Mouse (Mus musculus): ENCODE data around the gene Psmc2. TPM values are rescaled to one million over a fixed set of nuclear protein-coding genes. Genes with fewer than 3 reads are reported as not detected.

The Psmc2 gene
- total and polyA plus RNA-seq, 3 experiments, result 297 to 356 (median 316) TPM

DNA sequence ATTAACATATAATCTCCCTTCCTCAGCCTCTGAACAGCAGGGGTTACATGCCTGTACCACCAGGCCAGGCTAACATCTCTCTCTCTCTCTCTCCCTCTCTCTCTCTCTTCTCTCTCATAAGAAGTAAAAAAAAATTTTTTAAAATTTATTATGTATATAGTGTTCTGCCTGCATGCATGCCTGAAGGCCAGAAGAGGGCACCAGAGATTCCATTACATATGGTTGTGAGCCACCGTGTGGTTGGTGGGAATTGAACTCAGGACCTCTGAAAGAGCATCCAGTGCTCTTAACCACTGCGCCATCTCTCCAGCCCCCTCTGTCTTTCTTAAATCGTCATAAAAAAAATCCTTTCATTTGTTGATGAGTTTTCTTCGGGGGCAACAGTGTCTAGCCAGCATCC is 59.6 kb downstream of the Psmc2 start:
- Histone ChIP-seq H3K79me2 (ENCODE audit: control insufficient read depth, insufficient read depth, low read length, poor library complexity) (no peaks in the 10 kb centered on the region), H3K9ac (ENCODE audit: control insufficient read depth, low read depth, low read length, poor library complexity, severe bottlenecking) (no peak overlapping the region), H3K27me3 (ENCODE audit: control insufficient read depth in 1 of 2, insufficient read depth in 2 of 2, low read length in 2 of 2) (no peaks in the 10 kb centered on the region; a peak in 2 of 4 replicates), H3K4me3 (ENCODE audit: control insufficient read depth in 1 of 2, insufficient read depth in 1 of 2, low read depth in 2 of 2, low read length in 2 of 2) (no peak overlapping the region), H3K36me3 (ENCODE audit: control insufficient read depth in 1 of 2, insufficient read depth in 2 of 2, low read length in 2 of 2) (no peaks in the 10 kb centered on the region), H3K9me3 (replicated peaks; ENCODE audit: insufficient read depth, low read length) (no peaks in the 10 kb centered on the region), H3K27ac (ENCODE audit: control insufficient read depth, low read depth, low read length) (no peak overlapping the region), H3K4me1 (ENCODE audit: control insufficient read depth in 1 of 2, insufficient read depth in 2 of 2, low read length in 2 of 2) (0 out of 4 replicates have a peak, but pooled peaks cover 0 to 7% of the 10 kb centered on the region in 2 experiments)
- TF ChIP-seq ZNF384 (IDR thresholded peaks at IDR 0.05; ENCODE audit: low read depth, low read length) (peak; percentile 85), JUND (IDR thresholded peaks at IDR 0.05; ENCODE audit: low read depth, low read length) (no peak), ETS1 (IDR thresholded peaks at IDR 0.05; ENCODE audit: low read depth, low read length) (no peak), SMC3 (IDR thresholded peaks at IDR 0.05; ENCODE audit: low read depth, low read length) (peak; percentile 61), TAL1 (IDR thresholded peaks at IDR 0.05; ENCODE audit: low read length) (no peak), MEF2A (IDR thresholded peaks at IDR 0.05; ENCODE audit: extremely low read depth, insufficient replicate concordance, low read depth, low read length, poor library complexity, severe bottlenecking) (no peak), CTCF (IDR thresholded peaks at IDR 0.05 in 2 of 3, conservative IDR thresholded peaks at IDR 0.05 in 1 of 3; ENCODE audit: control insufficient read depth in 1 of 3, insufficient read depth in 1 of 3, low read depth in 2 of 3, low read length in 3 of 3, poor library complexity in 1 of 3, severe bottlenecking in 1 of 3) (peak; percentile 44 to 66 (median 65); a peak in 5 of 6 replicates), GATA1 (IDR thresholded peaks at IDR 0.05; ENCODE audit: low read depth, low read length) (no peak), BHLHE40 (IDR thresholded peaks at IDR 0.05; ENCODE audit: borderline replicate concordance, low read depth, low read length) (no peak), RAD21 (IDR thresholded peaks at IDR 0.05; ENCODE audit: low read depth, low read length) (peak; percentile 56), TCF12 (IDR thresholded peaks at IDR 0.05; ENCODE audit: low read depth, low read length) (no peak), ZC3H11A (IDR thresholded peaks at IDR 0.05; ENCODE audit: low read depth, low read length) (peak; percentile 32; the same call in 1 of the 2 replicates), UBTF (IDR thresholded peaks at IDR 0.05; ENCODE audit: borderline replicate concordance, insufficient read depth, low read depth, low read length) (no peak), USF1 (IDR thresholded peaks at IDR 0.05; ENCODE audit: low read depth, low read length) (no peak), MAZ (IDR thresholded peaks at IDR 0.05; ENCODE audit: low read depth, low read length) (no peak), ZKSCAN1 (IDR thresholded peaks at IDR 0.05; ENCODE audit: low read depth, low read length) (no peak), POLR2A (IDR thresholded peaks at IDR 0.05; ENCODE audit: control insufficient read depth in 1 of 2, insufficient read depth in 1 of 2, low read depth in 1 of 2, low read length in 2 of 2, poor library complexity in 1 of 2) (no peak), EP300 (IDR thresholded peaks at IDR 0.05; ENCODE audit: low read depth in 1 of 2, low read length in 2 of 2) (no peak), MAX (IDR thresholded peaks at IDR 0.05; ENCODE audit: low read length) (no peak)
- DNase-seq (ENCODE audit: low read depth, low spot score), result peak; percentile 61

DNA sequence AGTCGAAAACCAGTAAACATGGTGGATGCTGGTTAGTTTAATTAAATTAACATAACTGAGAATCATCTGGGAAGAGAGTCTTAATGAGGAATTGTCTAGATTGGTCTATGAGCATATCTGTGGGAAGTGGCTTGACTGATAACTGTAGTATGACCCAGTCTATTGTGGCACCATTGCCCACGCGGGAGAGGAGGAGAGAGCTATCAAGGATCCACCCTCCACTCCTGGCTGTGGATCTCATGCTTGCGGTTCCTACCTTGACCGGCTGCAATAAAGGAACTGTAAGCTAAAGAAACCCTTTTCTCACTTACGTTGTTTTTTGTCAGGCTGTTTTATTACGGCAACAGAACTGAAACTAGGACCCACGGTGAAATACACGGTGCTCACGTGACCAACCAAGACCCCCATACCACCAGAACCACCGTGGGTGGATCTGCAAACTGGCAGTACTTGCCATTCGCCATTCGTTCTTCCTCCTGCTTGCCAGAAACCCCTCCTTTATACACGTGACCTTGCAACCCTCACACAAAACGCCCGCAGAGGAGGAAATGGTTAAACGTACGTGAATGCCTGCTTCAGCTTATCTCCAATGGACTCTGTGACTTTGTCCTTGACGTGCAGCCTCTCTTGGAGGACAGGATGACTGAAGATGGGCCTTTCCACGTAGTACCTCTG is 61.7 kb downstream of the Psmc2 start:
- peak; percentile 77 for DNase-seq (ENCODE audit: low read depth, low spot score)
- TF ChIP-seq MAX (IDR thresholded peaks at IDR 0.05; ENCODE audit: low read length) (peak; percentile 56; the same call in 1 of the 2 replicates), CTCF (IDR thresholded peaks at IDR 0.05 in 2 of 3, conservative IDR thresholded peaks at IDR 0.05 in 1 of 3; ENCODE audit: control insufficient read depth in 1 of 3, insufficient read depth in 1 of 3, low read depth in 2 of 3, low read length in 3 of 3, poor library complexity in 1 of 3, severe bottlenecking in 1 of 3) (no peak), JUND (IDR thresholded peaks at IDR 0.05; ENCODE audit: low read depth, low read length) (no peak), NELFE (IDR thresholded peaks at IDR 0.05; ENCODE audit: low read depth, low read length) (no peak; the same call in 1 of the 2 replicates), CHD2 (IDR thresholded peaks at IDR 0.05; ENCODE audit: low read length) (no peak), ZMIZ1 (IDR thresholded peaks at IDR 0.05; ENCODE audit: low read depth, low read length) (peak; percentile 48; the same call in 1 of the 2 replicates), USF2 (IDR thresholded peaks at IDR 0.05; ENCODE audit: borderline replicate concordance in 1 of 2, insufficient read depth in 1 of 2, low read depth in 1 of 2, low read length in 2 of 2) (peak in 1 of 2 experiments; percentile 52; a peak in 1 of 4 replicates), GATA1 (IDR thresholded peaks at IDR 0.05; ENCODE audit: low read depth, low read length) (0 out of 2 replicates have a peak, but pooled peaks have one; percentile 6), MXI1 (IDR thresholded peaks at IDR 0.05; ENCODE audit: low read depth, low read length) (peak; percentile 49; the same call in 1 of the 2 replicates), USF1 (IDR thresholded peaks at IDR 0.05; ENCODE audit: low read depth, low read length) (peak; percentile 88), POLR2A (IDR thresholded peaks at IDR 0.05; ENCODE audit: control insufficient read depth in 1 of 2, insufficient read depth in 1 of 2, low read depth in 1 of 2, low read length in 2 of 2, poor library complexity in 1 of 2) (peak in 1 of 2 experiments; percentile 43; a peak in 1 of 4 replicates), TBP (IDR thresholded peaks at IDR 0.05; ENCODE audit: low read depth, low read length) (peak; percentile 49; the same call in 1 of the 2 replicates), BHLHE40 (IDR thresholded peaks at IDR 0.05; ENCODE audit: borderline replicate concordance, low read depth, low read length) (peak; percentile 75; the same call in 1 of the 2 replicates)
- Histone ChIP-seq H3K27me3 (ENCODE audit: control insufficient read depth in 1 of 2, insufficient read depth in 2 of 2, low read length in 2 of 2) (peaks cover 0 to 2% of the 10 kb centered on the region in 2 experiments; a peak in 2 of 4 replicates), H3K9ac (ENCODE audit: control insufficient read depth, low read depth, low read length, poor library complexity, severe bottlenecking) (peak overlapping the region; percentile 54), H3K79me2 (ENCODE audit: control insufficient read depth, insufficient read depth, low read length, poor library complexity) (no peaks in the 10 kb centered on the region), H3K9me3 (replicated peaks; ENCODE audit: insufficient read depth, low read length) (no peaks in the 10 kb centered on the region), H3K4me3 (ENCODE audit: control insufficient read depth in 1 of 2, insufficient read depth in 1 of 2, low read depth in 2 of 2, low read length in 2 of 2) (peak overlapping the region; percentile 43 to 61), H3K4me1 (ENCODE audit: control insufficient read depth in 1 of 2, insufficient read depth in 2 of 2, low read length in 2 of 2) (0 out of 4 replicates have a peak, but pooled peaks cover 0 to 7% of the 10 kb centered on the region in 2 experiments), H3K36me3 (ENCODE audit: control insufficient read depth in 1 of 2, insufficient read depth in 2 of 2, low read length in 2 of 2) (no peaks in the 10 kb centered on the region), H3K27ac (ENCODE audit: control insufficient read depth, low read depth, low read length) (no peak overlapping the region)

Measured in MEL (cell line).